In genomic region chr7:27165696-27166095, GRCm38 (mm10) we compare ENCODE assay signal across 9 mouse cellular contexts. TPM values are rescaled to one million over a fixed set of nuclear protein-coding genes. Genes with fewer than 3 reads are reported as not detected.
A peak's percentile ranks its signal among the peaks of the same experiment; 100 is the strongest.
DNase-seq lines count a peak whose midpoint lies in the region; ATAC-seq and TF ChIP-seq lines count a peak whose summit lies in the region.
"Had no signal": no experiment of that assay in that cellular context is flagged by ENCODE, and none has a peak within 500 bp of the region (broad histone marks: within the 10 kb centered on the region; RNA-seq: fewer than 3 reads in every experiment).

No protein-coding gene starts in this region.

- peak overlapping the region; percentile 90 for H3K9ac ChIP-seq in forebrain, embryonic 14.5 days (ENCODE audit: low read length)
- peak overlapping the region; percentile 86 for H3K9ac ChIP-seq in liver, embryonic 13.5 days

- no peak for TF ChIP-seq CTCF in C2C12 (IDR thresholded peaks at IDR 0.05; ENCODE audit: control insufficient read depth, insufficient read depth, insufficient read length)

- H3K4me3 ChIP-seq in C2C12 (ENCODE audit: insufficient read depth, poor library complexity, severe bottlenecking), result peak overlapping the region; percentile 69
- H3K4me3 ChIP-seq in forebrain, embryonic 14.5 days (ENCODE audit: low read depth, low read length), result peak overlapping the region; percentile 72
- H3K4me3 ChIP-seq in liver, embryonic 13.5 days (replicated peaks), result peak overlapping the region; percentile 83

- WGBS in forebrain, embryonic 14.5 days, result 4% methylated on average over 8 of the region's 8 CpGs
- WGBS in liver, embryonic 13.5 days (ENCODE audit: insufficient replicate concordance), result 6% methylated on average over 8 of the region's 8 CpGs

- peak overlapping the region; percentile 90 for H3ac ChIP-seq in C2C12 (ENCODE audit: control insufficient read depth, insufficient read length, low read depth)

- peak; percentile 89 for DNase-seq in heart, adult 11 months
- DNase-seq in heart, postnatal 36 days, result no peak
- no peak for DNase-seq in forebrain, embryonic 14.5 days (ENCODE audit: low spot score)
- no peak for DNase-seq in liver, embryonic 13.5 days
- no peak for DNase-seq in frontal cortex, postnatal 14 days (ENCODE audit: low spot score in 2 of 2)
- no peak for DNase-seq in adrenal gland, adult 8-10 months
- DNase-seq in cerebellum, adult 18-20 months, result no peak

- peak overlapping the region; percentile 98 for H3K27ac ChIP-seq in forebrain, embryonic 14.5 days (ENCODE audit: low read depth, low read length)
- H3K27ac ChIP-seq in liver, embryonic 13.5 days, result peak overlapping the region; percentile 87

- H3K79me3 ChIP-seq in C2C12 (ENCODE audit: low read depth), result peaks cover 7% of the 10 kb centered on the region

- no peaks in the 10 kb centered on the region for H3K9me3 ChIP-seq in forebrain, embryonic 14.5 days (replicated peaks; ENCODE audit: control insufficient read depth, low read length)
- H3K9me3 ChIP-seq in liver, embryonic 13.5 days (replicated peaks), result no peaks in the 10 kb centered on the region

- intact Hi-C loops in heart, postnatal 36 days (cut with DNase I), result loop anchor here (2.0 to 10.0 kb wide), 2 partner anchors 29 to 319 kb away; partner anchors contain the start of genes BC024978 and Sertad1

- H3K4me1 ChIP-seq in forebrain, embryonic 14.5 days (ENCODE audit: control insufficient read depth, insufficient read depth, low read length), result peaks cover 40% of the 10 kb centered on the region
- peaks cover 70% of the 10 kb centered on the region for H3K4me1 ChIP-seq in liver, embryonic 13.5 days (replicated peaks)

- peak overlapping the region; percentile 78 for H3K4me2 ChIP-seq in forebrain, embryonic 14.5 days (ENCODE audit: low read length)
- H3K4me2 ChIP-seq in liver, embryonic 13.5 days, result peak overlapping the region; percentile 83

- peaks cover 49% of the 10 kb centered on the region for H3K79me2 ChIP-seq in C2C12 (ENCODE audit: control insufficient read depth, insufficient read depth)

- no peak for ATAC-seq in forebrain, embryonic 14.5 days
- no peak for ATAC-seq in liver, embryonic 13.5 days (ENCODE audit: low read depth)

- H3K27me3 ChIP-seq in C2C12 (ENCODE audit: control insufficient read depth, insufficient read depth, insufficient read length), result no peaks in the 10 kb centered on the region
- H3K27me3 ChIP-seq in forebrain, embryonic 14.5 days (replicated peaks; ENCODE audit: control insufficient read depth, insufficient read depth, low read length), result no peaks in the 10 kb centered on the region
- H3K27me3 ChIP-seq in liver, embryonic 13.5 days, result no peaks in the 10 kb centered on the region

- no peaks in the 10 kb centered on the region for H3K36me3 ChIP-seq in C2C12 (ENCODE audit: control insufficient read depth, insufficient read depth)
- peaks cover 37% of the 10 kb centered on the region for H3K36me3 ChIP-seq in forebrain, embryonic 14.5 days (ENCODE audit: control insufficient read depth, insufficient read depth, low read length)
- H3K36me3 ChIP-seq in liver, embryonic 13.5 days, result peaks cover 39% of the 10 kb centered on the region

TF ChIP-seq in C2C12, 6 proteins besides CTCF, POLR2A, EP300 and RAD21:
- TF ChIP-seq USF1 (IDR thresholded peaks at IDR 0.05; ENCODE audit: low read depth) (no peak), MAX (IDR thresholded peaks at IDR 0.05) (no peak), MYOG (IDR thresholded peaks at IDR 0.05; ENCODE audit: control insufficient read depth, extremely low read depth, insufficient read length) (no peak), FOSL1 (IDR thresholded peaks at IDR 0.05; ENCODE audit: insufficient read depth, low read length, poor library complexity, severe bottlenecking) (no peak), CEBPB (IDR thresholded peaks at IDR 0.05; ENCODE audit: low read depth) (no peak), MYOD1 (IDR thresholded peaks at IDR 0.05; ENCODE audit: control insufficient read depth, insufficient read length, low read depth) (no peak)

RNA-seq across cellular contexts. Expression of gene Egln2, which starts 0.9 kb away (rescaled TPM):
- total RNA-seq in heart, postnatal 36 days (2021), result 10 to 100 TPM; 59.3 to 61.7 TPM
- 68.8 TPM for polyA plus RNA-seq in C2C12 (2012; fragmentation: generic; extraction: Trizol)
- polyA plus RNA-seq in forebrain, embryonic 14.5 days (2014; fragmentation: Nextera tagmentation; extraction: Ambion mirVana), result 42.2 and 54.2 TPM in 2 replicates
- polyA plus RNA-seq in liver, embryonic 13.5 days (2015; fragmentation: Nextera tagmentation; extraction: Ambion mirVana), result 27.6 and 28.7 TPM in 2 replicates
- total RNA-seq in adrenal gland, adult 8-10 months (2022), result 100 to 1,000 TPM in 3 of 4 experiments, 10 to 100 TPM in 1; 98.6 to 118 (median 107) TPM

RNA-seq across cellular contexts. Expression of gene Cyp2t4, which starts 12.2 kb away (rescaled TPM):
- total RNA-seq in heart, postnatal 36 days (2021), result not detected
- not detected for polyA plus RNA-seq in C2C12 (2012; fragmentation: generic; extraction: Trizol)
- 0.28 TPM in 1 of 2 replicates, not detected in the other for polyA plus RNA-seq in forebrain, embryonic 14.5 days (2014; fragmentation: Nextera tagmentation; extraction: Ambion mirVana)
- polyA plus RNA-seq in liver, embryonic 13.5 days (2015; fragmentation: Nextera tagmentation; extraction: Ambion mirVana), result 0.06 TPM in 1 of 2 replicates, not detected in the other
- total RNA-seq in adrenal gland, adult 8-10 months (2022), result not detected
- total RNA-seq: hematopoietic stem cell, adult 5-6 weeks had no signal

RNA-seq across cellular contexts. Expression of gene Rab4b, which starts 13.0 kb away (rescaled TPM):
- 10 to 100 TPM; 14.5 to 15.7 TPM for total RNA-seq in heart, postnatal 36 days (2021)
- polyA plus RNA-seq in C2C12 (2012; fragmentation: generic; extraction: Trizol), result 46.6 TPM
- polyA plus RNA-seq in forebrain, embryonic 14.5 days (2014; fragmentation: Nextera tagmentation; extraction: Ambion mirVana), result 69.8 and 75.8 TPM in 2 replicates
- polyA plus RNA-seq in liver, embryonic 13.5 days (2015; fragmentation: Nextera tagmentation; extraction: Ambion mirVana), result 28.5 and 28.6 TPM in 2 replicates
- 10 to 100 TPM; 60.6 to 88.0 (median 81.4) TPM for total RNA-seq in adrenal gland, adult 8-10 months (2022)

RNA-seq across cellular contexts. Expression of gene Gm21983, which starts 15.2 kb away (rescaled TPM):
- not detected for total RNA-seq in heart, postnatal 36 days (2021)
- polyA plus RNA-seq in C2C12 (2012; fragmentation: generic; extraction: Trizol), result 0.06 TPM
- polyA plus RNA-seq in forebrain, embryonic 14.5 days (2014; fragmentation: Nextera tagmentation; extraction: Ambion mirVana), result not detected in 2 replicates
- polyA plus RNA-seq in liver, embryonic 13.5 days (2015; fragmentation: Nextera tagmentation; extraction: Ambion mirVana), result 0.46 TPM in 1 of 2 replicates, not detected in the other
- not detected for total RNA-seq in adrenal gland, adult 8-10 months (2022)
- total RNA-seq: hematopoietic stem cell, adult 5-6 weeks had no signal

RNA-seq across cellular contexts. Expression of gene Mia, which starts 15.3 kb away (rescaled TPM):
- not detected for total RNA-seq in heart, postnatal 36 days (2021)
- 0.26 TPM for polyA plus RNA-seq in C2C12 (2012; fragmentation: generic; extraction: Trizol)
- 11.9 and 15.6 TPM in 2 replicates for polyA plus RNA-seq in forebrain, embryonic 14.5 days (2014; fragmentation: Nextera tagmentation; extraction: Ambion mirVana)
- polyA plus RNA-seq in liver, embryonic 13.5 days (2015; fragmentation: Nextera tagmentation; extraction: Ambion mirVana), result 0.85 TPM in 1 of 2 replicates, not detected in the other
- under 1 TPM in 2 of 4 experiments, not detected in 2; 0.32 to 0.64 TPM for total RNA-seq in adrenal gland, adult 8-10 months (2022)
- total RNA-seq: hematopoietic stem cell, adult 5-6 weeks had no signal
